Mouse (Mus musculus): ENCODE results near the gene Cpb2. TPM values are rescaled to one million over a fixed set of nuclear protein-coding genes. Genes with fewer than 3 reads are reported as not detected.

The Cpb2 gene
- polyA plus RNA-seq (2014; fragmentation: Nextera tagmentation; extraction: Ambion mirVana), result 44.2 and 44.5 TPM in 2 replicates

GRCm38 (mm10) chr14:75242087-75242486, at the start of gene Cpb2:
Gene Cpb2 (plus strand): TSS chr14:75242287.
- Histone ChIP-seq H3K27ac (ENCODE audit: low read depth, low read length) (no peak within 1 kb of the TSS), H3K36me3 (ENCODE audit: control insufficient read depth, insufficient read depth, low read length) (no peaks in the 10 kb centered on the region), H3K9me3 (ENCODE audit: control insufficient read depth, low read length) (no peaks in the 10 kb centered on the region), H3K27me3 (replicated peaks; ENCODE audit: control insufficient read depth, insufficient read depth, low read length) (no peaks in the 10 kb centered on the region), H3K4me2 (peak within 1 kb of the TSS; percentile 26), H3K9ac (ENCODE audit: low read depth, low read length) (no peak within 1 kb of the TSS), H3K4me3 (ENCODE audit: low read depth, low read length) (peak within 1 kb of the TSS; percentile 12; the same call in 1 of the 2 replicates), H3K4me1 (replicated peaks; ENCODE audit: control insufficient read depth, insufficient read depth, low read length) (no peaks in the 10 kb centered on the region; the same call in 1 of the 2 replicates)
- 73% methylated on average over 5 of the region's 5 CpGs for WGBS
- no peak for DNase-seq (ENCODE audit: low spot score)
- no peak; the same call in 1 of the 2 replicates for ATAC-seq (replicated peaks; ENCODE audit: low FRiP score)

GRCm38 (mm10) chr14:75192427-75192826, 49.7 kb upstream of the Cpb2 start:
- ATAC-seq (replicated peaks; ENCODE audit: low FRiP score) (no peak), DNase-seq (ENCODE audit: low spot score) (no peak)

GRCm38 (mm10) chr14:75192858-75193257, 49.2 kb upstream of the Cpb2 start:
- Histone ChIP-seq H3K27me3 (replicated peaks; ENCODE audit: control insufficient read depth, insufficient read depth, low read length) (no peaks in the 10 kb centered on the region), H3K4me3 (ENCODE audit: low read depth, low read length) (no peak overlapping the region), H3K36me3 (ENCODE audit: control insufficient read depth, insufficient read depth, low read length) (no peaks in the 10 kb centered on the region), H3K4me1 (replicated peaks; ENCODE audit: control insufficient read depth, insufficient read depth, low read length) (peaks cover 5% of the 10 kb centered on the region; the same call in 1 of the 2 replicates), H3K27ac (ENCODE audit: low read depth, low read length) (no peak overlapping the region), H3K9ac (ENCODE audit: low read depth, low read length) (no peak overlapping the region), H3K9me3 (ENCODE audit: control insufficient read depth, low read length) (no peaks in the 10 kb centered on the region), H3K4me2 (no peak overlapping the region)
- ATAC-seq (replicated peaks; ENCODE audit: low FRiP score) (no peak), DNase-seq (ENCODE audit: low spot score) (no peak)
- WGBS, result 75% methylated on average over 10 of the region's 10 CpGs

More at GRCm38 (mm10) chr14:75192427-75192826, 49.7 kb upstream of the Cpb2 start:
- Histone ChIP-seq H3K9ac (ENCODE audit: low read depth, low read length) (no peak overlapping the region), H3K4me1 (replicated peaks; ENCODE audit: control insufficient read depth, insufficient read depth, low read length) (peaks cover 2% of the 10 kb centered on the region; the same call in 1 of the 2 replicates), H3K36me3 (ENCODE audit: control insufficient read depth, insufficient read depth, low read length) (no peaks in the 10 kb centered on the region), H3K4me2 (no peak overlapping the region), H3K27me3 (replicated peaks; ENCODE audit: control insufficient read depth, insufficient read depth, low read length) (no peaks in the 10 kb centered on the region), H3K4me3 (ENCODE audit: low read depth, low read length) (no peak overlapping the region), H3K27ac (ENCODE audit: low read depth, low read length) (no peak overlapping the region), H3K9me3 (ENCODE audit: control insufficient read depth, low read length) (no peaks in the 10 kb centered on the region)
- 80% methylated on average over 10 of the region's 10 CpGs for WGBS

- Histone ChIP-seq H3K9me3 (ENCODE audit: control insufficient read depth, low read length) (no peaks in the 10 kb centered on the region), H3K27me3 (replicated peaks; ENCODE audit: control insufficient read depth, insufficient read depth, low read length) (no peaks in the 10 kb centered on the region), H3K36me3 (ENCODE audit: control insufficient read depth, insufficient read depth, low read length) (no peaks in the 10 kb centered on the region), H3K9ac (ENCODE audit: low read depth, low read length) (no peak overlapping the region), H3K4me2 (no peak overlapping the region), H3K27ac (ENCODE audit: low read depth, low read length) (no peak overlapping the region), H3K4me1 (replicated peaks; ENCODE audit: control insufficient read depth, insufficient read depth, low read length) (peaks cover 6% of the 10 kb centered on the region; the same call in 1 of the 2 replicates), H3K4me3 (ENCODE audit: low read depth, low read length) (no peak overlapping the region)
- ATAC-seq (replicated peaks; ENCODE audit: low FRiP score) (no peak), DNase-seq (ENCODE audit: low spot score) (no peak)
- 83% methylated on average over 5 of the region's 5 CpGs for WGBS
Measured at GRCm38 (mm10) chr14:75195530-75195929, 46.6 kb upstream of the Cpb2 start.

GRCm38 (mm10) chr14:75197027-75197426, 45.1 kb upstream of the Cpb2 start:
- no peak overlapping the region for H3K4me3 ChIP-seq (ENCODE audit: low read depth, low read length)
- H3K27ac ChIP-seq (ENCODE audit: low read depth, low read length), result no peak overlapping the region
- no peaks in the 10 kb centered on the region for H3K9me3 ChIP-seq (ENCODE audit: control insufficient read depth, low read length)
- ATAC-seq (replicated peaks; ENCODE audit: low FRiP score) (0 out of 2 replicates have a peak, but pooled peaks have one; percentile 42), DNase-seq (ENCODE audit: low spot score) (no peak)
- H3K27me3 ChIP-seq (replicated peaks; ENCODE audit: control insufficient read depth, insufficient read depth, low read length), result no peaks in the 10 kb centered on the region
- H3K9ac ChIP-seq (ENCODE audit: low read depth, low read length), result no peak overlapping the region
- WGBS, result 40% methylated on average over 5 of the region's 5 CpGs
- H3K4me1 ChIP-seq (replicated peaks; ENCODE audit: control insufficient read depth, insufficient read depth, low read length), result peaks cover 6% of the 10 kb centered on the region; the same call in 1 of the 2 replicates
- H3K4me2 ChIP-seq, result no peak overlapping the region
- no peaks in the 10 kb centered on the region for H3K36me3 ChIP-seq (ENCODE audit: control insufficient read depth, insufficient read depth, low read length)

GRCm38 (mm10) chr14:75197660-75198059, 44.4 kb upstream of the Cpb2 start:
- no peaks in the 10 kb centered on the region for H3K27me3 ChIP-seq (replicated peaks; ENCODE audit: control insufficient read depth, insufficient read depth, low read length)
- H3K4me1 ChIP-seq (replicated peaks; ENCODE audit: control insufficient read depth, insufficient read depth, low read length), result peaks cover 6% of the 10 kb centered on the region; the same call in 1 of the 2 replicates
- DNase-seq (ENCODE audit: low spot score), result no peak
- no peaks in the 10 kb centered on the region for H3K9me3 ChIP-seq (ENCODE audit: control insufficient read depth, low read length)
- no peaks in the 10 kb centered on the region for H3K36me3 ChIP-seq (ENCODE audit: control insufficient read depth, insufficient read depth, low read length)
- H3K4me3 ChIP-seq (ENCODE audit: low read depth, low read length), result no peak overlapping the region
- H3K4me2 ChIP-seq, result no peak overlapping the region
- peak; percentile 77; the same call in 1 of the 2 replicates for ATAC-seq (replicated peaks; ENCODE audit: low FRiP score)
- no peak overlapping the region for H3K27ac ChIP-seq (ENCODE audit: low read depth, low read length)
- 21% methylated on average over 7 of the region's 7 CpGs for WGBS
- no peak overlapping the region for H3K9ac ChIP-seq (ENCODE audit: low read depth, low read length)

GRCm38 (mm10) chr14:75205363-75206051, 36.6 kb upstream of the Cpb2 start:
- H3K9me3 ChIP-seq (ENCODE audit: control insufficient read depth, low read length), result no peaks in the 10 kb centered on the region
- H3K9ac ChIP-seq (ENCODE audit: low read depth, low read length), result no peak overlapping the region
- H3K27ac ChIP-seq (ENCODE audit: low read depth, low read length), result no peak overlapping the region
- no peaks in the 10 kb centered on the region for H3K27me3 ChIP-seq (replicated peaks; ENCODE audit: control insufficient read depth, insufficient read depth, low read length)
- no peak overlapping the region for H3K4me2 ChIP-seq
- ATAC-seq (replicated peaks; ENCODE audit: low FRiP score) (no peak), DNase-seq (ENCODE audit: low spot score) (no peak)
- no peaks in the 10 kb centered on the region for H3K4me1 ChIP-seq (replicated peaks; ENCODE audit: control insufficient read depth, insufficient read depth, low read length)
- H3K36me3 ChIP-seq (ENCODE audit: control insufficient read depth, insufficient read depth, low read length), result no peaks in the 10 kb centered on the region
- 77% methylated on average over 6 of the region's 6 CpGs for WGBS
- H3K4me3 ChIP-seq (ENCODE audit: low read depth, low read length), result no peak overlapping the region

GRCm38 (mm10) chr14:75206307-75206706, 35.8 kb upstream of the Cpb2 start:
- H3K4me2 ChIP-seq, result no peak overlapping the region
- no peaks in the 10 kb centered on the region for H3K27me3 ChIP-seq (replicated peaks; ENCODE audit: control insufficient read depth, insufficient read depth, low read length)
- no peak overlapping the region for H3K27ac ChIP-seq (ENCODE audit: low read depth, low read length)
- H3K4me3 ChIP-seq (ENCODE audit: low read depth, low read length), result no peak overlapping the region
- WGBS, result 88% methylated on average over 4 of the region's 4 CpGs
- DNase-seq (ENCODE audit: low spot score) (no peak), ATAC-seq (replicated peaks; ENCODE audit: low FRiP score) (no peak)
- H3K36me3 ChIP-seq (ENCODE audit: control insufficient read depth, insufficient read depth, low read length), result no peaks in the 10 kb centered on the region
- H3K4me1 ChIP-seq (replicated peaks; ENCODE audit: control insufficient read depth, insufficient read depth, low read length), result no peaks in the 10 kb centered on the region
- no peak overlapping the region for H3K9ac ChIP-seq (ENCODE audit: low read depth, low read length)
- H3K9me3 ChIP-seq (ENCODE audit: control insufficient read depth, low read length), result no peaks in the 10 kb centered on the region
